Mouse (Mus musculus) embryonic facial prominence, embryonic 10.5 days (tissue): ENCODE data around the gene Msrb3. TPM values are rescaled to one million over a fixed set of nuclear protein-coding genes. Genes with fewer than 3 reads are reported as not detected.

Experiments
- DNase-seq: peaks from one replicate; pipeline ENCODE4 v3.0.0-alpha.2; 2017; ENCODE audit warnings: low spot score
- H3K27ac ChIP-seq: fragments of 300-500 bp; sonication (generic); replicated peaks from 2 replicates; pipeline ENCODE4 v1.5.1; 2016; ENCODE audit warnings: mild to moderate bottlenecking
- H3K27me3 ChIP-seq: fragments of 300-500 bp; sonication (generic); replicated peaks from 2 replicates; pipeline ENCODE4 v1.6.1; 2016; ENCODE audit warnings: low read depth, mild to moderate bottlenecking; ENCODE audit not compliant: poor library complexity, severe bottlenecking
- H3K36me3 ChIP-seq: fragments of 300-500 bp; sonication (generic); replicated peaks from 2 replicates; pipeline ENCODE4 v1.6.1; 2016; ENCODE audit warnings: mild to moderate bottlenecking, moderate library complexity
- H3K4me1 ChIP-seq: fragments of 300-500 bp; sonication (generic); 2 replicates; pipeline ENCODE4 v1.6.1; 2016
- H3K4me3 ChIP-seq: fragments of 300-500 bp; sonication (generic); 2 replicates; pipeline ENCODE4 v1.5.1; 2016; ENCODE audit warnings: mild to moderate bottlenecking, moderate library complexity
- H3K9me3 ChIP-seq: fragments of 300-500 bp; sonication (generic); 2 replicates; pipeline ENCODE4 v1.6.1; 2016; ENCODE audit warnings: mild to moderate bottlenecking
- WGBS: fragments of 180-500 bp; shearing (Covaris S2); methylation state at CpG from one replicate; pipeline ENCODE4 v1.1.7; 2016; 5-methylcytosine and 5-hydroxymethylcytosine counted together
- polyA plus RNA-seq: library from polyadenylated mRNA; unstranded; fragments of >200 nt; fragmentation: Nextera tagmentation; extraction: Ambion mirVana; gene quantifications from 2 replicates; pipeline ENCODE4 v1.2.1, GENCODE M21; 2016

Gene Msrb3
- polyA plus RNA-seq: 3.4 and 3.6 TPM in 2 replicates

GRCm38 (mm10) chr10:120898785-120899762 is at the start of gene Msrb3:
Gene Msrb3, minus strand, starts transcription at chr10:120899101.
- Histone ChIP-seq H3K27ac (peak within 1 kb of the TSS; percentile 91), H3K9me3 (no peaks in the 10 kb centered on the region), H3K27me3 (peaks cover 62% of the 10 kb centered on the region), H3K36me3 (no peaks in the 10 kb centered on the region), H3K4me3 (peak within 1 kb of the TSS; percentile 81), H3K4me1 (peaks cover 33% of the 10 kb centered on the region)
- DNase-seq: peak; percentile 89
- 3% methylated on average over 64 of the region's 64 CpGs for WGBS

GRCm38 (mm10) chr10:120948461-120948860 is 49.6 kb upstream of the Msrb3 start:
- Histone ChIP-seq H3K27me3 (no peaks in the 10 kb centered on the region), H3K36me3 (peaks cover 12% of the 10 kb centered on the region), H3K9me3 (no peaks in the 10 kb centered on the region), H3K4me3 (no peak overlapping the region), H3K4me1 (peaks cover 16% of the 10 kb centered on the region), H3K27ac (no peak overlapping the region)
- WGBS: 81% methylated on average over 2 of the region's 2 CpGs
- no peak for DNase-seq

GRCm38 (mm10) chr10:120947842-120948241 is 48.9 kb upstream of the Msrb3 start:
- 89% methylated on average over 2 of the region's 2 CpGs for WGBS
- Histone ChIP-seq H3K4me1 (peaks cover 11% of the 10 kb centered on the region), H3K27me3 (no peaks in the 10 kb centered on the region), H3K9me3 (no peaks in the 10 kb centered on the region), H3K27ac (no peak overlapping the region), H3K36me3 (peaks cover 12% of the 10 kb centered on the region), H3K4me3 (no peak overlapping the region)
- DNase-seq: no peak

GRCm38 (mm10) chr10:120946847-120947246 is 47.9 kb upstream of the Msrb3 start:
- 88% methylated on average over 5 of the region's 5 CpGs for WGBS
- DNase-seq: no peak
- no peaks in the 10 kb centered on the region for H3K27me3 ChIP-seq
- H3K27ac ChIP-seq: no peak overlapping the region
- H3K9me3 ChIP-seq: no peaks in the 10 kb centered on the region
- H3K4me1 ChIP-seq: peaks cover 9% of the 10 kb centered on the region
- no peak overlapping the region for H3K4me3 ChIP-seq
- peaks cover 12% of the 10 kb centered on the region for H3K36me3 ChIP-seq

- WGBS: 89% methylated on average over 2 of the region's 2 CpGs
- H3K4me1 ChIP-seq: no peaks in the 10 kb centered on the region
- no peaks in the 10 kb centered on the region for H3K27me3 ChIP-seq
- H3K27ac ChIP-seq: no peak overlapping the region
- no peak overlapping the region for H3K4me3 ChIP-seq
- no peaks in the 10 kb centered on the region for H3K9me3 ChIP-seq
- no peak for DNase-seq
- 0 out of 2 replicates have a peak, but pooled peaks cover 3% of the 10 kb centered on the region for H3K36me3 ChIP-seq
Observed at GRCm38 (mm10) chr10:120938904-120939208, 40.0 kb upstream of the Msrb3 start.

GRCm38 (mm10) chr10:120938077-120938903 is 39.4 kb upstream of the Msrb3 start:
- Histone ChIP-seq H3K4me3 (no peak overlapping the region), H3K36me3 (0 out of 2 replicates have a peak, but pooled peaks cover 3% of the 10 kb centered on the region), H3K4me1 (no peaks in the 10 kb centered on the region), H3K27me3 (no peaks in the 10 kb centered on the region), H3K9me3 (no peaks in the 10 kb centered on the region), H3K27ac (no peak overlapping the region)
- WGBS: 60% methylated on average over 19 of the region's 19 CpGs
- DNase-seq: peak; percentile 39

- WGBS: 74% methylated on average over 7 of the region's 7 CpGs
- Histone ChIP-seq H3K27me3 (no peaks in the 10 kb centered on the region), H3K9me3 (no peaks in the 10 kb centered on the region), H3K4me3 (no peak overlapping the region), H3K27ac (no peak overlapping the region), H3K4me1 (no peaks in the 10 kb centered on the region), H3K36me3 (peaks cover 68% of the 10 kb centered on the region)
- no peak for DNase-seq
Observed at GRCm38 (mm10) chr10:120929536-120929935, 30.6 kb upstream of the Msrb3 start.

GRCm38 (mm10) chr10:120928183-120928582 is 29.3 kb upstream of the Msrb3 start:
- Histone ChIP-seq H3K4me1 (no peaks in the 10 kb centered on the region), H3K27ac (no peak overlapping the region), H3K4me3 (no peak overlapping the region), H3K9me3 (no peaks in the 10 kb centered on the region), H3K27me3 (no peaks in the 10 kb centered on the region), H3K36me3 (peaks cover 68% of the 10 kb centered on the region)
- DNase-seq: no peak
- 90% methylated on average over 5 of the region's 5 CpGs for WGBS

GRCm38 (mm10) chr10:120926156-120926555 is 27.3 kb upstream of the Msrb3 start:
- 92% methylated on average over 8 of the region's 8 CpGs for WGBS
- peaks cover 68% of the 10 kb centered on the region for H3K36me3 ChIP-seq

GRCm38 (mm10) chr10:120921501-120921900 is 22.6 kb upstream of the Msrb3 start:
- no peak for DNase-seq
- H3K36me3 ChIP-seq: peaks cover 43% of the 10 kb centered on the region
- WGBS: 76% methylated on average over 2 of the region's 2 CpGs
- H3K4me3 ChIP-seq: no peak overlapping the region
- no peaks in the 10 kb centered on the region for H3K27me3 ChIP-seq
- no peaks in the 10 kb centered on the region for H3K4me1 ChIP-seq
- H3K9me3 ChIP-seq: no peaks in the 10 kb centered on the region
- H3K27ac ChIP-seq: no peak overlapping the region

More at GRCm38 (mm10) chr10:120926156-120926555, 27.3 kb upstream of the Msrb3 start:
- Histone ChIP-seq H3K4me1 (no peaks in the 10 kb centered on the region), H3K4me3 (no peak overlapping the region), H3K27ac (no peak overlapping the region), H3K27me3 (no peaks in the 10 kb centered on the region), H3K9me3 (no peaks in the 10 kb centered on the region)
- DNase-seq: no peak

GRCm38 (mm10) chr10:120920604-120921003 is 21.7 kb upstream of the Msrb3 start:
- DNase-seq: no peak
- no peaks in the 10 kb centered on the region for H3K4me1 ChIP-seq
- 90% methylated on average over 11 of the region's 11 CpGs for WGBS
- no peak overlapping the region for H3K4me3 ChIP-seq
- no peaks in the 10 kb centered on the region for H3K27me3 ChIP-seq
- peaks cover 36% of the 10 kb centered on the region for H3K36me3 ChIP-seq
- no peak overlapping the region for H3K27ac ChIP-seq
- H3K9me3 ChIP-seq: no peaks in the 10 kb centered on the region

- Histone ChIP-seq H3K4me1 (0 out of 2 replicates have a peak, but pooled peaks cover 2% of the 10 kb centered on the region), H3K27ac (no peak overlapping the region), H3K27me3 (no peaks in the 10 kb centered on the region), H3K4me3 (no peak overlapping the region), H3K36me3 (peaks cover 11% of the 10 kb centered on the region; the same call in 1 of the 2 replicates), H3K9me3 (no peaks in the 10 kb centered on the region)
- WGBS: 89% methylated on average over 5 of the region's 5 CpGs
- no peak for DNase-seq
Observed at GRCm38 (mm10) chr10:120916250-120916649, 17.3 kb upstream of the Msrb3 start.
